Mouse (Mus musculus) erythroid progenitor cell, adult 5-6 weeks (primary cell): ENCODE data around the gene Aff4. TPM values are rescaled to one million over a fixed set of nuclear protein-coding genes. Genes with fewer than 3 reads are reported as not detected.

Source experiments
- ATAC-seq: replicated peaks from 2 replicates; pipeline ENCODE4 v1.8.0; 2016; ENCODE audit warnings: moderate number of reproducible peaks, mild to moderate bottlenecking, moderate TSS enrichment, inconsistent platforms; ENCODE audit not compliant: poor library complexity, low FRiP score, severe bottlenecking
- total RNA-seq, 2 experiments: library from RNA; stranded (forward) in 1 of 2; stranded (reverse) in 1 of 2; fragments of 150-400 nt in 1 of 2; fragments of 186-747, 209-891 nt in 1 of 2; gene quantifications; 2 replicates each; pipeline versions ENCODE4 v1.2.3 to v1.2.4; 2015 to 2017; ENCODE audit warnings: low replicate concordance in 2 of 2

The Aff4 gene
- total RNA-seq, 2 experiments from 2014 or later = 20.7 to 23.9 TPM

DNA sequence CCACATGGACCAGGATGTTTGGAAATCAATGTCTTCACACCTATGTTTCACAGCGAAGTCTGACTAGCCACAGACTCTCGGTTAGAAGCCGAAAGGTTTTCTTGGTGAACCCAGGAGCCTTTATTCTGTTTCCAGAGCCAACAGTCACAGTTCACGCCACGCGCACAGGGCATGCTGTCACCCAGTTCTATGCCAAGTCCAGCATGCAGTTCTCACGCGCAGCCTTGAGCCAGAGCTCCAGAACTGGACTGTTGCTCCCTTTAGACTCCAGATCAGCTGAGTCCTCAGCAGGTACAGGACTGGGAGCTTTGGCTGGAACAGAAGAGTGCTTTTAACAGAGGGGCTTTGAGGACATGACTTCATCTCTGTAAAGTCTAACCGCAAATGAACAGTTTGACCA lies 101.8 kb downstream of the Aff4 start:
- no peak for ATAC-seq

DNA sequence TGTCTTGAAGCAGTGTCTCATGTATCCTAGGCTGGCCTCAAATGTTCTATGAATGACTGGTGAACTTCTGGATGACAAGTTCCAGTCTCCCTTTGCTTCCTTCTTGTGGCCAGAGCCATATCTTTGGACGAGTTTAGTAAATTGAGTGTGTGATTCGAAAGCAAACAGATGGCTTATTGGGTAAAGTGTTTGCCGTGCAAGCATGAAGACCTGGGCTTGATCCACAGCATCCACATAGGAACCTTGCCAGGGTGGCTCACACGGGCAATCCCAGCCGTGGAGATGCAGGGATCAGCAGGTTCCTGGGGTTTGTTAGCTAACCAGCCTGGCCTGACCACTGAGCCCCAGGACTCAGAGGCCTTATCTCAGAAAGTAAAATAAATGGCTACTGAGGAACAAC lies 102.4 kb downstream of the Aff4 start:
- ATAC-seq = no peak

DNA sequence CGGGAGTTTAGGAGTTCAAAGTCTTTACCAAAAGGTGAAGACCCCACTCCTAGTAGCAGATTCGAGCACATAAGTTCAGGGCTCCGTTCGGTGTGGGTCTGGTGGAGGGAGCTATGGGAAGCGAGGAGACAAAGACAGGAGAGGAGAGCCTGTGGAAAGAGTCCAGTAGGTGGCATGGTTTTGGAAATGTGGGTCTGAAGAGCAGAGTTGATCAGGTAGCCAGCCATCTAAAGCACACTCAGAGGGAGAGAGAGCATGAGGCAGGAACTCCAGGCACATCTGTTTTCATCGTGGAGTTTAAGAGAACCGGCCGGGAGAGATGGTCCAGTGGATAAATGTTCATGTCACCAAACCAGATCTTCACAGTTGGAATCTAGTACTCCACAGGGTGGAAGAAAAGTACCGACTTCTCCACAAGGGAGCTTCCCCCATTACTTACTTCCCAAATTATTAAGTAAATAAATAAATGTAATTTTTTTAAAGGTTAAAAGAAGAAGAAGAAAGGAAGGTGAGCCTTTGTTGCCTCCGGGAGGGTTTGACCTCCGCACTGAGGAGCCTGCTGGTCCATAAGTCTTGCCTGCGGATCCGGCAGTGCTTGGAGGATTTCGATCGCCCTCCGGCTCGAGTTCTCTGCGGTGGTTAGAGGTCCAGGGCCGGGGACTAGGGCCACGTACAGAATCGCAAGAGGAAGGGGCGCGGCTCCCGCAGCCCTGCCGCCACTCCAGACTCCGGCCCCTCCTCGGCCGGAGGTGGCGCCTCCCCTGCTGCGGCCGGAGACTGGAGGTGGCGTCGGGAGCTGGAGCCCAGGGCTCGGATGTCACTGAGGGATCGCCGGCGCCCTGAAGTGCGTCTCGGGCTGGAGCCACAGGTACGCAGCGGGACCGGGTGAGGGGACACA lies 106.1 kb downstream of the Aff4 start, which contains the start of the genes Gm10447 and Shroom1:
TSS of gene Gm10447 (minus strand) at position 637 of the 898 bp plus-strand sequence.
TSS of gene Shroom1 (plus strand) at position 732 of the 898 bp plus-strand sequence.
- ATAC-seq = no peak

DNA sequence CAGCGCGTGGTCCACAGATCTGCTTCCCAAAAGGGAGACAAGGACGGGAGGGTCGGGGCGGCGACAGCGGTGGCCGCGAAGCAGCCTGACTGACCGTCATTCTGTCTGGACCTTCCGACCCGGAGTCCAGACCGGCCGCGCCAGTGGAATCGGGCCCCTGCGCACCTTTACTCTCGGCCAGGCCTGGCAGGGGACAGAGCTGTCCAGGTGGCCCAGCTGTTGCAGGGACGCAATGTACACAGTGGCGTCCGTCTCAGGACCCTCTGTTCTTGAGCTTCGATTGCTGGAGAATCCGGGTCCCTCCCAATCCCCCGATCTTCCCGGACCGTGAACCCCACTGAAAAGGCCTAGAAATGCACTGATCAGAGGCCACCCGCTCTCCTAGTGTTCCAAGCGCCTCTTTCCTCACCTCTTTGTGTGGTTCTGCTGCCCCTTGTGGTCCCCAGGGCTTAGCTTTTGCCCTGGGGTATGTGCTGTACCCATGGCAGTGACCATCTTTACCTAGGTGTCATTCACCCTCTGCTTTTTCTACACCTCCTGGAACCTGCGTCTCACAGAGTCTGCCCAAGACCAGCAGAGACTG lies 106.8 kb downstream of the Aff4 start:
- ATAC-seq = no peak

DNA sequence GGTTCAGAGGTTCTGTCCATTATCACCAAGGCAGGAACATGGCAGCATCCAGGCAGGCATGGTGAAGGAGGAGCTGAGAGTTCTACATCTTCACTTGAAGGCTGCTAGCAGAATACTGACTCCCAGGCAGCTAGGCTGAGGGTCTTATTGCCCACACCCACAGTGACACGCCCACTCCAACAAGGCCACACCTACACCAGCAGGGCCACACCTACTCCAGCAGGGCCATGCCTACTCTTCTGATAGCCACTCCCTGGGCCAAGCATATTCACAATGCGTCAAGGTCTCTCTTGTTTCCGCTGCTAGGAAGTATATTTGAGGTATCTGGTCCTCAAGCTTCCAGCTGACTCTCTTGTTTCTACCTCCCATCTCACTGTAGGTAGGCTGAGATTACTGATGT lies 108.4 kb downstream of the Aff4 start:
- no peak for ATAC-seq

DNA sequence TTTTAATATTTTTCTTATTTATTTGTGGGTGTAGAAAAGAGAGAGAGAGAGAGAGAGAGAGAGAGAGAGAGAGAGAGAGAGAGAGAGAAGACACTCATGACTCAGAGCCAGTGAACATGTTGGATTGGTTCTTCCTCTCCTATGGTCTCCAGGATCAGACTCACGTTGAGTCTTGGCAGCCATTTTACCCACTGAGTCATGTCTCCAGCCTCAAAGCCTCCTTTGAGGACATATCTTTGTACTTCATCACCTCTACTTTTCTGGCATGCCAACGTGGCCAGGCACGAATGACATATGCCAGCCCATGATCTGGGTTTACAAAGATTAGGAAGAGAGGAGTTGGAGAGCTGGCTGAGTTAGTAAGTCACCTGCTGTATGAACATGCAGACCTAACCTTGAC lies 109.6 kb downstream of the Aff4 start:
- no peak for ATAC-seq

DNA sequence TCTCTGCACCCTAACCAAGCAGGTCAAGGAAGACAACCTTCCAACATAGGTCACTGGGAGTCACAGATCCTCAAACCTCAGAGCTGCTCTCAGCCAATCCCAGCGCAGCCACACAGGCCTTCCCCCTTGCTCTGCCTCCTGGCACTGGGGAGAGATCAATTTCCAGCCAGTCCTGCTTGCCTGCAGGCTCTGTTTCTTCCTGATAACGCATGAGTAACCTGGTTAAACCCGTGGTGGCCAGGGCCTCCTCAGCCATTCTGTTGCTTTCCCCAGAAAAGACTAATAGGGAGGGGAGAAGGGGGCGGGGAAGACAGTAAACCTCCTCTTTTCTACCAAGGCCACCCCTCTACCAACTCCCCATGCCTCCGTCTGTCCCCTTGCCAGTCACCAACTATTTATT lies 111.1 kb downstream of the Aff4 start:
- ATAC-seq = no peak

DNA sequence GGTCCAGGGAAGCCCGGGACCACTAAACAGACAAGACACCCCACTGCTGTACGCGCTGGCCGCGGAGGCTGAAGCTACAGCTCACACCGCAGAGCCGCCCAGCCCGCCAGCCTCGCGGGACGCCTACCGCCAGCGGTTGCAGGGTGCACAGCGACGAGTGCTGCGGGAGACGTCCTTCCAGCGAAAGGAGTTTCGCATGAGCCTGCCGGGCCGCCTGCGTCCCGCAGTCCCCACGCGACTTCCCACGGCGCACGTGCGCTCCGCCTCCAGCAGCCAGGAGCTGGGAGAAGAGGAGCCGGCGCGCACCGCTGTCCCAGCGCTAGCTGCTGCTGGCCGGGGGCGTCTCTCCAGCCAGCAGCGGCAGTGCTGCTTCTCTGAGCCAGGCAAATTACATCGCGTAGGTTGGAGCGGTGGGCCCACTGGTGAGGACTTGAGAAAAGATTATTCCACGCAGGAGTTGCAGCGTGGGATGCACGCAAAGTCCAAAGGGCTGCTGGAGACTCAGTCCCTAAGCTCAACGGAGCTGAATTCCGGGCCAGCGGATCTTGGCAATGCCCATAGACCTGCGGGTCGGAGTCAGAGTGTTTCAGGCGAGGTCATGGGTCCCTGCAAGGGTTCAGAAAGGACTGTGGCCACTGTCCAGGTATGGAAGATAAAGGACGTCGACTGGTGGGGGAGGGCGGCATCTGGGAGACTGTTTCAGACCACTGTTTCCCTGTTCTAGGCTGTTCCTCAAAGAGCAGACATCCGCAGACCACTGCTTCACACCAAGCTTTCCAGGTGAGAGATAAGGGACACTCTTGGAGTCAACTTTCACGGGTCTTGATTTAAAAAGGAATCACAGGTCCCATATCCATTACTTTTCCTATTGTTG lies 113.2 kb downstream of the Aff4 start:
- no peak for ATAC-seq

DNA sequence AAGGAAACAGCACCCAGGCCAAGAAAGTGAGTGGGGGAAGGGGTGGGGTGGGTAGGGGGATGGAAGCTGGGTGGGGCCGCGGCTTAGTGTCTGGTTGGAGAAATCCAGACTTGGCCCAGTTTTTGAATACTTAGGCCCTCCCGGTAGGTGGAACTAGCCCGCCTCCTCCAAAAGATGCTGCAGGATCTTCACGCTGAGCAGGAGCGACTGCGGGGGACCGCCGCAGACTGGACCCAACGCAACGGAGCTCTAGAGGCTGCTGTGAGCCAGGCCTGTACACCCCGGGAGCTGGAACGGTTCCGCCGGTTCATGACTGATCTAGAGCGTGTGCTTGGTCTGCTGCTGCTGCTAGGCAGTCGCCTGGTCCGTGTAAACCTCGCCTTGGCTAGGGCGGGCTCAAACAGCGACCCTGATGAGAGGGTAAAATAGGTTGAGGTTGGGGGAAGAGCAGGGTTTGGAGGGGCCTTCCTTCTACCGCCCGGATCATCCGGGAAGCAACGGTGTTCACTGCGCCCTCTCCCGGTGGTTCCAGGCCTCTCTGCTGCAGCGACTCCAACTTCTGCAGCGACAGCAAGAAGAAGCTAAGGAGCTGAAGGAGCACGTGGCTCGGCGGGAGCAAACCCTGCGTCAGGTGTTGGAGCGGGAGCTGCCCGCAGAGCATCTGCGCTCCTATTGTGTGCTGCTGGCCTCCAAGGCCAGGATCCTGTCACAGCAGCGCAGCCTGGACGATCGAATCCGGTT lies 115.8 kb downstream of the Aff4 start:
- ATAC-seq = peak; percentile 40; the same call in 1 of the 2 replicates

DNA sequence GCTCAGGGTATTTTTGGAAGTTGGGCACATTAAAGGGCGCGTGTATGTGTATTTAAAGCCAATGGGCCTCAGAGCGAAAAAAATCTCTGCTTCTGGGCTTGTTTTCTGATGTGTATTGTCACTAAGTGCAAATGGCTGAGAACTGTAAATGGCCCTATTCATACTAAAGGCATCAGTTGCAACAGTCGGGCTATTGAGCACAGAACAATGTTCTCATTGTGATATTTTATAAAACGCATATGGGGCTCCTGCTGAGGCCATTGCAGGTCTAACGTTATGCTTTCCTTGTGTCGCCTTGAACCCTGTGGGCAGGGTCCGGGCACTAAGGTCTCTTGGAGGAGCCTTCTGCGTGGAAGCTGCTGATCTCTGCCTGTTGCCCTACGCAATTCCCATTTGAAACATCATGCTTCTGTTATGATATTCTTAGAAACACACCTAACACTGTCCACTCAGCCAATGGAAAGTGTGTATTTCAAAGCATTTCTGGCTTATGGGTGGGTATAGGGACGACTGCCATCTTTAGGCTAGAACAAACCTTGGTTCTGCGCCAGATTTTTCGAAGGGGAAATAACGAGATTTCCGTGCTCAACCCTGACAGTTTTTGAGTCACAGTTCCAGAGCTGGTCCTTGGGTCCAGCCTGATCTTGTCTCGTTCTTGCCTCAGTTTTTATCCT lies 118.8 kb downstream of the Aff4 start:
- ATAC-seq = no peak

DNA sequence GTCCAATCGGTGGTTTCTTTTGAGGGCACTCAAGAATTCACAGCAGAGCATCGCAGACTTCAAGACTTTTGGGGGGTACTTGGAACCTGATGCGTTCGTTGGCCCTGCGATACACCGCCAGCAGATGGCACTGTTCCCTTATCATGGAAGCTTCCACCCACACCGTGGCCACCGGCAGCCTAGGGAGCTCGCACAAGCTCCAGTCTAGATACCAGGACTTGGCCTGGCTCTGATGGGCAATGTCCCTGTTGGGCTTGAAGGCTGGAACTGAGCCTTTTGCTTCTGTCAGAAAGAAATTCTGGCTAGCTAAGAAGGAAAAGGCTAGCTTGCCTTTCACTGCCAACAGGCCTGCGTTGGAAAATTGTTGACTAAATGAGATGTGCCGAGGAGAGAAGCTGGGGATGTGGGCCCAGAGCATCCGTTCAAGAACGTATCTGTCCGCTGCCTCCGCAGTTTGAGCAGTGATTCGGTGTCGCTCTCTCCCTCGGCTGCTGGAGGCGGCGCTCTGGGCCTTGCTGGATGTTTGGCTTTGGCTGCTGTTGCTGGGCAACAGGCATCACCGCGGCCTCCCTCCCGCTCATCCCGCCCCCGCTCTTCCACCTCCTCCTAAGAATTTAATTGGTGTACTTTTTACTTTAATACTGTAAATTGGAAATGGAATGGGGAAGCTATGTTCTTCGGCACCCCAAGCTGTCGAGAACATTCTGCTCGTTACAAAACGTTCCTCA lies 119.5 kb downstream of the Aff4 start, which contains the start of gene Gm9837:
TSS of gene Gm9837 (minus strand) at position 512 of the 728 bp plus-strand sequence.
- peak; percentile 95 for ATAC-seq

Other genes with a start within 250 kb of the Aff4 start
- gene Hspa4, start 50.4 kb upstream of the Aff4 start, total RNA-seq (2015; ENCODE audit: low replicate concordance) = 36.5 and 48.7 TPM in 2 replicates
- 101 and 152 TPM in 2 replicates for gene Hspa4, start 50.4 kb upstream of the Aff4 start, total RNA-seq (2017; ENCODE audit: low replicate concordance)
- 4.7 and 19.3 TPM in 2 replicates for gene Zcchc10, start 26.2 kb upstream of the Aff4 start, total RNA-seq (2015; ENCODE audit: low replicate concordance)
- 0.39 and 4.0 TPM in 2 replicates for gene Zcchc10, start 26.2 kb upstream of the Aff4 start, total RNA-seq (2017; ENCODE audit: low replicate concordance)
- gene Leap2, start 72.3 kb downstream of the Aff4 start, total RNA-seq (2015; ENCODE audit: low replicate concordance) = not detected in 2 replicates
- not detected in 2 replicates for gene Leap2, start 72.3 kb downstream of the Aff4 start, total RNA-seq (2017; ENCODE audit: low replicate concordance)
- gene Uqcrq, start 80.0 kb downstream of the Aff4 start, total RNA-seq (2015; ENCODE audit: low replicate concordance) = 79.2 and 113 TPM in 2 replicates
- gene Uqcrq, start 80.0 kb downstream of the Aff4 start, total RNA-seq (2017; ENCODE audit: low replicate concordance) = 29.4 and 33.0 TPM in 2 replicates
- not detected in 2 replicates for gene Gdf9, start 80.2 kb downstream of the Aff4 start, total RNA-seq (2015; ENCODE audit: low replicate concordance)
- 0.77 TPM in 1 of 2 replicates, not detected in the other for gene Gdf9, start 80.2 kb downstream of the Aff4 start, total RNA-seq (2017; ENCODE audit: low replicate concordance)
- gene Gm10447, start 106.3 kb downstream of the Aff4 start, total RNA-seq (2015; ENCODE audit: low replicate concordance) = not detected in 2 replicates
- gene Gm10447, start 106.3 kb downstream of the Aff4 start, total RNA-seq (2017; ENCODE audit: low replicate concordance) = not detected in 2 replicates
- gene Shroom1, start 106.4 kb downstream of the Aff4 start, total RNA-seq (2015; ENCODE audit: low replicate concordance) = not detected in 2 replicates
- gene Shroom1, start 106.4 kb downstream of the Aff4 start, total RNA-seq (2017; ENCODE audit: low replicate concordance) = not detected in 2 replicates
- not detected in 2 replicates for gene Gm9837, start 119.6 kb downstream of the Aff4 start, total RNA-seq (2015; ENCODE audit: low replicate concordance)
- not detected in 2 replicates for gene Gm9837, start 119.6 kb downstream of the Aff4 start, total RNA-seq (2017; ENCODE audit: low replicate concordance)
- 5.8 TPM in 1 of 2 replicates, not detected in the other for gene Gm9945, start 129.3 kb downstream of the Aff4 start, total RNA-seq (2015; ENCODE audit: low replicate concordance)
- gene Gm9945, start 129.3 kb downstream of the Aff4 start, total RNA-seq (2017; ENCODE audit: low replicate concordance) = not detected in 2 replicates
- 29.9 and 42.8 TPM in 2 replicates for gene Sowaha, start 129.4 kb downstream of the Aff4 start, total RNA-seq (2015; ENCODE audit: low replicate concordance)
- 36.8 and 50.7 TPM in 2 replicates for gene Sowaha, start 129.4 kb downstream of the Aff4 start, total RNA-seq (2017; ENCODE audit: low replicate concordance)
- 143 and 148 TPM in 2 replicates for gene Sept8, start 168.4 kb downstream of the Aff4 start, total RNA-seq (2015; ENCODE audit: low replicate concordance)
- gene Sept8, start 168.4 kb downstream of the Aff4 start, total RNA-seq (2017; ENCODE audit: low replicate concordance) = 101 and 111 TPM in 2 replicates
- 1.3 and 10.5 TPM in 2 replicates for gene Kif3a, start 216.5 kb downstream of the Aff4 start, total RNA-seq (2015; ENCODE audit: low replicate concordance)
- 3.5 and 4.6 TPM in 2 replicates for gene Kif3a, start 216.5 kb downstream of the Aff4 start, total RNA-seq (2017; ENCODE audit: low replicate concordance)